Mouse (Mus musculus) liver, embryonic 12.5 days (tissue): ENCODE results near the gene Gng12. TPM values are rescaled to one million over a fixed set of nuclear protein-coding genes. Genes with fewer than 3 reads are reported as not detected.
A peak's percentile ranks its signal among the peaks of the same experiment; 100 is the strongest.

ENCODE experiments used
- ATAC-seq: fragments of 200-750 bp; cut with Nextera tagmentation; 2 replicates; pipeline ENCODE4 v1.8.0; 2017; ENCODE audit warnings: moderate number of reproducible peaks, mild to moderate bottlenecking, moderate library complexity
- H3K27ac ChIP-seq: fragments of 300-500 bp; sonication (generic); 2 replicates; pipeline ENCODE4 v1.5.1; 2016; ENCODE audit warnings: mild to moderate bottlenecking
- H3K27me3 ChIP-seq: fragments of 300-500 bp; sonication (generic); replicated peaks from 2 replicates; pipeline ENCODE4 v1.6.1; 2016; ENCODE audit warnings: mild to moderate bottlenecking, moderate library complexity
- H3K36me3 ChIP-seq: fragments of 300-500 bp; sonication (generic); 2 replicates; pipeline ENCODE4 v1.6.1; 2016; ENCODE audit warnings: mild to moderate bottlenecking, moderate library complexity
- H3K4me1 ChIP-seq: fragments of 300-500 bp; sonication (generic); 2 replicates; pipeline ENCODE4 v1.6.1; 2016
- H3K4me2 ChIP-seq: fragments of 300-500 bp; sonication (generic); 2 replicates; pipeline ENCODE4 v1.6.1; 2016; ENCODE audit warnings: mild to moderate bottlenecking, moderate library complexity
- H3K4me3 ChIP-seq: fragments of 300-500 bp; sonication (generic); 2 replicates; pipeline ENCODE4 v1.5.1; 2016; ENCODE audit warnings: mild to moderate bottlenecking, moderate library complexity
- H3K9ac ChIP-seq: fragments of 300-500 bp; sonication (generic); 2 replicates; pipeline ENCODE4 v1.6.1; 2016; ENCODE audit warnings: mild to moderate bottlenecking, moderate library complexity
- H3K9me3 ChIP-seq: fragments of 300-500 bp; sonication (generic); replicated peaks from 2 replicates; pipeline ENCODE4 v1.6.1; 2016; ENCODE audit warnings: mild to moderate bottlenecking, moderate library complexity
- WGBS: fragments of 180-500 bp; shearing (Covaris S2); methylation state at CpG from one replicate; pipeline ENCODE4 v1.1.7; 2016; ENCODE audit not compliant: insufficient replicate concordance; 5-methylcytosine and 5-hydroxymethylcytosine counted together
- polyA plus RNA-seq: library from polyadenylated mRNA; unstranded; fragments of >200 nt; fragmentation: Nextera tagmentation; extraction: Ambion mirVana; gene quantifications from 2 replicates; pipeline ENCODE4 v1.2.1, GENCODE M21; 2016

Gng12 gene
- polyA plus RNA-seq, 1 experiment from 2014 or later = 35.0 TPM

- peak overlapping the region; percentile 77 for H3K9ac ChIP-seq
- whole genome bisulfite sequencing = 22% methylated on average over 7 of the region's 7 CpGs
- peaks cover 27% of the 10 kb centered on the region for H3K36me3 ChIP-seq
- peak; percentile 63 for ATAC-seq
- peak overlapping the region; percentile 61 for H3K4me3 ChIP-seq
- peak overlapping the region; percentile 98 for H3K27ac ChIP-seq
- no peaks in the 10 kb centered on the region for H3K27me3 ChIP-seq
- no peaks in the 10 kb centered on the region for H3K9me3 ChIP-seq
- H3K4me1 ChIP-seq = peaks cover 49% of the 10 kb centered on the region
- peak overlapping the region; percentile 78 for H3K4me2 ChIP-seq
Observed at GRCm38 (mm10) chr6:67034331-67035130, 138.3 kb downstream of the Gng12 start.

GRCm38 (mm10) chr6:67035388-67036299 is 139.4 kb downstream of the Gng12 start:
- Histone ChIP-seq H3K27ac (peak overlapping the region; percentile 99), H3K9me3 (no peaks in the 10 kb centered on the region), H3K4me2 (peak overlapping the region; percentile 66), H3K27me3 (no peaks in the 10 kb centered on the region), H3K4me3 (peak overlapping the region; percentile 88), H3K4me1 (peaks cover 38% of the 10 kb centered on the region), H3K9ac (peak overlapping the region; percentile 98), H3K36me3 (peaks cover 27% of the 10 kb centered on the region)
- WGBS = 18% methylated on average over 19 of the region's 19 CpGs
- ATAC-seq = peak; percentile 57

GRCm38 (mm10) chr6:67036356-67036811 is 140.2 kb downstream of the Gng12 start:
- under 1% methylated on average over 29 of the region's 29 CpGs for WGBS
- no peaks in the 10 kb centered on the region for H3K27me3 ChIP-seq
- peak overlapping the region; percentile 66 for H3K4me2 ChIP-seq
- H3K9me3 ChIP-seq = no peaks in the 10 kb centered on the region
- peaks cover 27% of the 10 kb centered on the region for H3K36me3 ChIP-seq
- peak overlapping the region; percentile 99 for H3K27ac ChIP-seq
- H3K4me3 ChIP-seq = peak overlapping the region; percentile 88
- ATAC-seq = peak; percentile 72
- peaks cover 38% of the 10 kb centered on the region for H3K4me1 ChIP-seq
- peak overlapping the region; percentile 98 for H3K9ac ChIP-seq

GRCm38 (mm10) chr6:67036837-67037628 is 140.8 kb downstream of the Gng12 start, which contains the start of gene Gadd45a:
TSS of gene Gadd45a (minus strand) at chr6:67037457.
- H3K4me1 ChIP-seq = peaks cover 38% of the 10 kb centered on the region
- peak within 1 kb of the TSS; percentile 99 for H3K27ac ChIP-seq
- H3K4me2 ChIP-seq = peak within 1 kb of the TSS; percentile 66
- under 1% methylated on average over 69 of the region's 69 CpGs for WGBS
- peak within 1 kb of the TSS; percentile 98 for H3K9ac ChIP-seq
- peaks cover 27% of the 10 kb centered on the region for H3K36me3 ChIP-seq
- H3K4me3 ChIP-seq = peak within 1 kb of the TSS; percentile 88
- peak; percentile 93 for ATAC-seq
- H3K9me3 ChIP-seq = no peaks in the 10 kb centered on the region
- no peaks in the 10 kb centered on the region for H3K27me3 ChIP-seq

- H3K27ac ChIP-seq = no peak overlapping the region
- peaks cover 17% of the 10 kb centered on the region for H3K36me3 ChIP-seq
- H3K27me3 ChIP-seq = no peaks in the 10 kb centered on the region
- no peak overlapping the region for H3K9ac ChIP-seq
- peaks cover 25% of the 10 kb centered on the region for H3K4me1 ChIP-seq
- H3K9me3 ChIP-seq = no peaks in the 10 kb centered on the region
- no peak for ATAC-seq
- H3K4me2 ChIP-seq = no peak overlapping the region
- WGBS = 84% methylated on average over 2 of the region's 3 CpGs
- H3K4me3 ChIP-seq = no peak overlapping the region
Observed at GRCm38 (mm10) chr6:67038964-67039363, 142.8 kb downstream of the Gng12 start.

- Histone ChIP-seq H3K4me1 (peaks cover 19% of the 10 kb centered on the region), H3K27me3 (no peaks in the 10 kb centered on the region), H3K4me2 (no peak overlapping the region), H3K27ac (no peak overlapping the region), H3K9ac (no peak overlapping the region), H3K36me3 (no peaks in the 10 kb centered on the region; the same call in 1 of the 2 replicates), H3K9me3 (no peaks in the 10 kb centered on the region), H3K4me3 (no peak overlapping the region)
- no peak for ATAC-seq
- 50% methylated on average over 4 of the region's 4 CpGs for WGBS
Observed at GRCm38 (mm10) chr6:67040904-67041410, 144.8 kb downstream of the Gng12 start.

- 55% methylated on average over 3 of the region's 3 CpGs for WGBS
- no peak overlapping the region for H3K4me2 ChIP-seq
- no peaks in the 10 kb centered on the region for H3K27me3 ChIP-seq
- H3K9me3 ChIP-seq = no peaks in the 10 kb centered on the region
- ATAC-seq = no peak
- H3K4me1 ChIP-seq = peaks cover 48% of the 10 kb centered on the region
- no peak overlapping the region for H3K4me3 ChIP-seq
- 0 out of 2 replicates have a peak overlapping the region, but pooled peaks have one; percentile 13 for H3K27ac ChIP-seq
- no peaks in the 10 kb centered on the region for H3K36me3 ChIP-seq
- no peak overlapping the region for H3K9ac ChIP-seq
Observed at GRCm38 (mm10) chr6:67045424-67045823, 149.2 kb downstream of the Gng12 start.

- Histone ChIP-seq H3K9ac (no peak overlapping the region), H3K9me3 (no peaks in the 10 kb centered on the region), H3K4me3 (no peak overlapping the region), H3K27ac (peak overlapping the region; percentile 73), H3K4me1 (peaks cover 48% of the 10 kb centered on the region), H3K36me3 (no peaks in the 10 kb centered on the region), H3K27me3 (no peaks in the 10 kb centered on the region), H3K4me2 (peak overlapping the region; percentile 19; the same call in 1 of the 2 replicates)
- peak; percentile 80 for ATAC-seq
- 17% methylated on average over 3 of the region's 3 CpGs for WGBS
Observed at GRCm38 (mm10) chr6:67046937-67047336, 150.7 kb downstream of the Gng12 start.

- Histone ChIP-seq H3K27ac (peak overlapping the region; percentile 73), H3K4me3 (no peak overlapping the region), H3K9ac (no peak overlapping the region), H3K36me3 (no peaks in the 10 kb centered on the region), H3K4me2 (no peak overlapping the region), H3K9me3 (no peaks in the 10 kb centered on the region), H3K4me1 (peaks cover 48% of the 10 kb centered on the region), H3K27me3 (no peaks in the 10 kb centered on the region)
- WGBS = 65% methylated on average over 3 of the region's 3 CpGs
- ATAC-seq = no peak
Observed at GRCm38 (mm10) chr6:67048052-67048691, 152.0 kb downstream of the Gng12 start.

GRCm38 (mm10) chr6:67048880-67049694 is 152.9 kb downstream of the Gng12 start:
- Histone ChIP-seq H3K9me3 (no peaks in the 10 kb centered on the region), H3K4me1 (peaks cover 48% of the 10 kb centered on the region), H3K27ac (peak overlapping the region; percentile 78), H3K36me3 (no peaks in the 10 kb centered on the region), H3K4me2 (peak overlapping the region; percentile 29), H3K9ac (peak overlapping the region; percentile 48), H3K27me3 (no peaks in the 10 kb centered on the region), H3K4me3 (no peak overlapping the region)
- WGBS = 35% methylated on average over 7 of the region's 7 CpGs
- peak; percentile 86 for ATAC-seq
